Mouse (Mus musculus) lung, postnatal 0 days (tissue): ENCODE measurements around the gene Klf11.

Experiments
- CTCF ChIP-seq: IDR thresholded peaks from 2 replicates; pipeline ENCODE4 v1.5.1; 2016; ENCODE audit warnings: antibody characterized with exemption, mild to moderate bottlenecking
- EP300 ChIP-seq: IDR thresholded peaks from 2 replicates; pipeline ENCODE4 v1.6.1; 2016; ENCODE audit warnings: antibody characterized with exemption, mild to moderate bottlenecking, control low read depth

DNA sequence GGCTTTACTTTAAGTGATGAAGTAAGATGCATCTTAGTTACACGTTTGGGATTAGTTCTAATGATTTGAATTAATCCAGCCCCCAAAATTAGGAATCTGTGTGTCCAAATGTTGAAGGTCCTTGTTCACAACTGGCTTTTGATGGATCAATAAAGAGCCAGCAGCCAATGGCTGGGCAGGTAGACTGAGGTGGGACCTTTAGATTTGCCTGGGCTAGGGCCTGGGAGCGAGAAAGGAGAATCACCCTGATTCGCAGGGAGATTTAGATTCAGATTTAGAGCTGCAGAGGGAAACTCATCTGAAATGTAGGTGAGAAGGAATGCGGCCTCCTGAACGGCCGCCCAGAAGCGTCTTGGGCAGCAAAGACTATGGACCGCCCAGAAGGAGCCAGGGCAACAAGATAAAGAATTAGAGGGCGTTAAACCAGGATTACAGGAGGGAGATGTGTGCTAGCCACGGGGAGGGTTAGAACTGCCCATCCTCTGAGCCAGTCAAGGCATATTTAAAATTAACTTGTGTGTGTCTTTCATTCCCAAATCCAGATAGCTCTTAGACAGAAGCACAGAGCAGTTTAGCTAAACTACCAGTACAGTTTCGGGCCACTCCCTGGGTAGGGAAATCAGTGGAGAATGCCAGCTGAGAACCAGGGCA is 35.7 kb downstream of the Klf11 start:
- TF ChIP-seq EP300 = no peak
- TF ChIP-seq CTCF = no peak
